In the genomic region with DNA sequence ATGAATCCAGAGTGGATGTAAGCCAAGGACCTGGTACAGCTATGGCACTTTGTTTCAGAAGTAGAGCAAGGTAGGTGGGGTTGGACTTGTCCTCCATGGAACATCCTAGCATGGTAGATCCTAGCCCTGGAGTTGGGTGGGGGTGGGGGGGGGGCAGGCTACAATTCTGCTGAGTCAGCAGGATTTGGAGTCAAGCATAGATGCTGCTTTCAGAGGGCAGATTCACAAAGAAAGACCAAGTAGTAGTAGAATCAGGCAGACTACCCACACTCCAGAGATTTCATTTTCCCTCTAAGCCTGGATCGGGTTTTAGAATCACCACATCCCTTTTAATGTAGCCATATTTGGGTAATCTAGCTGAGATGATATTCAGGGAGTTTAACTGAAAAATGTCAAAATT, we compare ENCODE assay signal across 20 mouse cellular contexts. TPM values are rescaled to one million over a fixed set of nuclear protein-coding genes. Genes with fewer than 3 reads are reported as not detected.
A peak's percentile ranks its signal among the peaks of the same experiment; 100 is the strongest.
DNase-seq lines count a peak whose midpoint lies in the region; TF ChIP-seq lines count a peak whose summit lies in the region.
"Had no signal": no experiment of that assay in that cellular context is flagged by ENCODE, and none has a peak within 500 bp of the region (broad histone marks: within the 10 kb centered on the region; RNA-seq: fewer than 3 reads in every experiment).

No protein-coding gene starts in this region.

- H3K9me3 ChIP-seq in CH12.LX (replicated peaks; ENCODE audit: low read length): no peaks in the 10 kb centered on the region
- H3K9me3 ChIP-seq in MEL (replicated peaks; ENCODE audit: insufficient read depth, low read length): no peaks in the 10 kb centered on the region
- H3K9me3 ChIP-seq: embryonic facial prominence, embryonic 10.5 days; embryonic facial prominence, embryonic 12.5 days; forebrain, embryonic 13.5 days; forebrain, embryonic 15.5 days had no signal

- H3K27ac ChIP-seq in layer of hippocampus, adult 2 months: peak overlapping the region; percentile 83
- H3K27ac ChIP-seq in CH12.LX (ENCODE audit: insufficient read depth, low read depth): no peak overlapping the region
- no peak overlapping the region for H3K27ac ChIP-seq in MEL (ENCODE audit: control insufficient read depth, low read depth, low read length)
- H3K27ac ChIP-seq: embryonic facial prominence, embryonic 10.5 days; embryonic facial prominence, embryonic 12.5 days; forebrain, embryonic 13.5 days; forebrain, embryonic 15.5 days had no signal

- in situ Hi-C loops in CH12.LX (cut with MboI; ENCODE audit: low pct_ligation_motif_present, low pct_unique_long_range_greater_than_20kb, low sequenced_read_pairs): no loop called here

- no peak overlapping the region for H3K4me2 ChIP-seq in CH12.LX (ENCODE audit: insufficient read depth, low read depth, poor library complexity, severe bottlenecking)
- H3K4me2 ChIP-seq: embryonic facial prominence, embryonic 12.5 days; forebrain, embryonic 13.5 days; forebrain, embryonic 15.5 days had no signal

- H3K36me3 ChIP-seq in CH12.LX (replicated peaks in 1 of 2; ENCODE audit: control insufficient read depth in 1 of 2, insufficient read depth in 1 of 2, low read length in 1 of 2): peaks cover 0 to 31% of the 10 kb centered on the region in 2 experiments
- H3K36me3 ChIP-seq in MEL (ENCODE audit: control insufficient read depth in 1 of 2, insufficient read depth in 2 of 2, low read length in 2 of 2): no peaks in the 10 kb centered on the region
- H3K36me3 ChIP-seq: embryonic facial prominence, embryonic 10.5 days; embryonic facial prominence, embryonic 12.5 days; forebrain, embryonic 15.5 days; G1E had no signal

- H3K9ac ChIP-seq in CH12.LX (ENCODE audit: insufficient read depth, low read depth): no peak overlapping the region
- H3K9ac ChIP-seq in MEL (ENCODE audit: control insufficient read depth, low read depth, low read length, poor library complexity, severe bottlenecking): no peak overlapping the region
- H3K9ac ChIP-seq: embryonic facial prominence, embryonic 12.5 days; forebrain, embryonic 13.5 days; forebrain, embryonic 15.5 days; forebrain, postnatal 0 days had no signal

- no peaks in the 10 kb centered on the region for H3K27me3 ChIP-seq in CH12.LX (replicated peaks)
- H3K27me3 ChIP-seq in MEL (ENCODE audit: control insufficient read depth in 1 of 2, insufficient read depth in 2 of 2, low read length in 2 of 2): no peaks in the 10 kb centered on the region
- H3K27me3 ChIP-seq: embryonic facial prominence, embryonic 12.5 days; forebrain, embryonic 13.5 days; forebrain, embryonic 15.5 days had no signal

- H3K4me1 ChIP-seq in CH12.LX (ENCODE audit: control insufficient read depth in 1 of 2, insufficient read depth in 2 of 2) (peaks cover 36 to 89% of the 10 kb centered on the region in 2 experiments), MEL (ENCODE audit: control insufficient read depth in 1 of 2, insufficient read depth in 2 of 2, low read length in 2 of 2) (no peaks in the 10 kb centered on the region)

- no peak for DNase-seq in layer of hippocampus, adult 2 months (ENCODE audit: low spot score in 2 of 2)
- DNase-seq in layer of hippocampus, adult 9-10 months (ENCODE audit: low spot score): no peak
- no peak for DNase-seq in CH12.LX (ENCODE audit: extremely low read depth)
- no peak for DNase-seq in MEL (ENCODE audit: low read depth, low spot score)
- DNase-seq in spleen, postnatal 14 days (ENCODE audit: low spot score in 2 of 2): no peak
- DNase-seq: adrenal gland, adult 2 months; adrenal gland, postnatal 10 days; adrenal gland, postnatal 25 days; B cell, adult 2 months; cerebellum, adult 11 months; cerebellum, adult 18-20 months; cerebellum, adult 8-10 months; cerebellum, adult 9-11 months; cerebellum, postnatal 25 days; forebrain, postnatal 0 days had no signal

- H3K79me2 ChIP-seq in CH12.LX (replicated peaks; ENCODE audit: control insufficient read depth, extremely low read depth, insufficient read depth, poor library complexity, severe bottlenecking): peaks cover 5% of the 10 kb centered on the region; the same call in 1 of the 2 replicates
- H3K79me2 ChIP-seq in MEL (ENCODE audit: control insufficient read depth, insufficient read depth, low read length, poor library complexity): no peaks in the 10 kb centered on the region

- no peak for TF ChIP-seq POLR2A in CH12.LX (IDR thresholded peaks at IDR 0.05; ENCODE audit: low read depth, low read length)
- TF ChIP-seq POLR2A in MEL (IDR thresholded peaks at IDR 0.05; ENCODE audit: control insufficient read depth in 1 of 2, insufficient read depth in 1 of 2, low read depth in 1 of 2, low read length in 2 of 2, poor library complexity in 1 of 2): no peak

- TF ChIP-seq RAD21 in CH12.LX (IDR thresholded peaks at IDR 0.05; ENCODE audit: low read depth, low read length) (no peak), MEL (IDR thresholded peaks at IDR 0.05; ENCODE audit: low read depth, low read length) (no peak)

- dilution Hi-C loops in CH12.LX (cut with MboI; ENCODE audit: extremely low pct_ligation_motif_present, extremely low pct_unique_long_range_greater_than_20kb, low sequenced_read_pairs): no loop called here

- no peak overlapping the region for H3K4me3 ChIP-seq in layer of hippocampus, adult 2 months
- no peak overlapping the region for H3K4me3 ChIP-seq in CH12.LX (replicated peaks in 1 of 3; ENCODE audit: low read depth in 2 of 3, low read length in 2 of 3, poor library complexity in 1 of 3)
- H3K4me3 ChIP-seq in MEL (ENCODE audit: control insufficient read depth in 1 of 2, insufficient read depth in 1 of 2, low read depth in 2 of 2, low read length in 2 of 2): no peak overlapping the region
- H3K4me3 ChIP-seq: embryonic facial prominence, embryonic 10.5 days; embryonic facial prominence, embryonic 12.5 days; forebrain, embryonic 13.5 days; forebrain, embryonic 15.5 days had no signal

- TF ChIP-seq EP300 in CH12.LX (IDR thresholded peaks at IDR 0.05; ENCODE audit: low read length): no peak
- TF ChIP-seq EP300 in MEL (IDR thresholded peaks at IDR 0.05; ENCODE audit: low read depth in 1 of 2, low read length in 2 of 2): no peak

- TF ChIP-seq CTCF in layer of hippocampus, adult 2 months (conservative IDR thresholded peaks at IDR 0.05): no peak
- TF ChIP-seq CTCF in CH12.LX (conservative IDR thresholded peaks at IDR 0.05 in 1 of 2, IDR thresholded peaks at IDR 0.05 in 1 of 2; ENCODE audit: low read depth in 2 of 2, low read length in 2 of 2) (no peak), MEL (IDR thresholded peaks at IDR 0.05 in 2 of 3, conservative IDR thresholded peaks at IDR 0.05 in 1 of 3; ENCODE audit: control insufficient read depth in 1 of 3, insufficient read depth in 1 of 3, low read depth in 2 of 3, low read length in 3 of 3, poor library complexity in 1 of 3, severe bottlenecking in 1 of 3) (no peak)

TF ChIP-seq in CH12.LX, 34 proteins besides CTCF, POLR2A, EP300 and RAD21:
- no peak for TF ChIP-seq SIN3A (IDR thresholded peaks at IDR 0.05; ENCODE audit: low read length)
- no peak for TF ChIP-seq GABPA (IDR thresholded peaks at IDR 0.05; ENCODE audit: insufficient replicate concordance, low read depth, low read length)
- TF ChIP-seq MAFK (IDR thresholded peaks at IDR 0.05; ENCODE audit: insufficient replicate concordance, low read length): peak; percentile 99
- no peak for TF ChIP-seq ETS1 (conservative IDR thresholded peaks at IDR 0.05; ENCODE audit: low read depth, low read length)
- TF ChIP-seq MAZ (IDR thresholded peaks at IDR 0.05; ENCODE audit: low read depth, low read length): no peak
- no peak for TF ChIP-seq ZKSCAN1 (IDR thresholded peaks at IDR 0.05; ENCODE audit: borderline replicate concordance, low read depth, low read length)
- no peak for TF ChIP-seq POLR2AphosphoS2 (IDR thresholded peaks at IDR 0.05; ENCODE audit: low read depth, low read length)

TF ChIP-seq in MEL, 35 proteins besides CTCF, POLR2A, EP300 and RAD21:
- TF ChIP-seq MAFK (IDR thresholded peaks at IDR 0.05; ENCODE audit: borderline replicate concordance, low read depth, low read length) (peak; percentile 66), SMC3 (IDR thresholded peaks at IDR 0.05; ENCODE audit: low read depth, low read length) (no peak), MYB (IDR thresholded peaks at IDR 0.05; ENCODE audit: low read depth, low read length) (no peak)
TF ChIP-seq in MEL: peak in this region for 1.

RNA-seq across cellular contexts. Expression of a gene that starts 33.9 kb away (rescaled TPM):
- 100 to 1,000 TPM; 116 to 124 TPM for total RNA-seq in layer of hippocampus, adult 2 months (2021)
- total RNA-seq in CH12.LX (2012; rRNA removed) (18.2 and 22.1 TPM in 2 replicates), CH12.LX (2014; rRNA removed) (4.0 and 4.3 TPM in 2 replicates), MEL (2012; rRNA removed) (not detected in 2 replicates)
- polyA plus RNA-seq in CH12.LX (2012; ENCODE audit: insufficient read length, low read depth) (18.6 and 20.0 TPM in 2 replicates), MEL (2012; ENCODE audit: insufficient read depth in 1 of 2, insufficient read length in 2 of 2, low read depth in 1 of 2, low replicate concordance in 2 of 2, missing spikeins in 1 of 2) (not detected)
- polyA plus RNA-seq: G1E had no signal

RNA-seq across cellular contexts. Expression of a gene that starts 57.5 kb away (rescaled TPM):
- total RNA-seq in layer of hippocampus, adult 2 months (2021): 10 to 100 TPM; 33.6 to 34.6 TPM
- total RNA-seq in CH12.LX (2012; rRNA removed) (0.59 and 0.67 TPM in 2 replicates), CH12.LX (2014; rRNA removed) (0.07 and 0.34 TPM in 2 replicates), MEL (2012; rRNA removed) (not detected in 2 replicates)
- polyA plus RNA-seq in CH12.LX (2012; ENCODE audit: insufficient read length, low read depth) (1.2 and 1.5 TPM in 2 replicates), MEL (2012; ENCODE audit: insufficient read depth in 1 of 2, insufficient read length in 2 of 2, low read depth in 1 of 2, low replicate concordance in 2 of 2, missing spikeins in 1 of 2) (not detected)
- polyA plus RNA-seq: G1E had no signal

Comparison
In these comparisons a context has a peak if more than half of its experiments do, and no peak if none do; other contexts are left out.
1. RNA of a gene that starts 33.9 kb away (total RNA-seq): 116 to 124 TPM in layer of hippocampus, adult 2 months; 4.0 to 22.1 TPM in CH12.LX and not detected in MEL; every median in the first group is over 4 times any median in the second.
2. RNA of a gene that starts 57.5 kb away (total RNA-seq): 33.6 to 34.6 TPM in layer of hippocampus, adult 2 months; 0.07 to 0.67 TPM in CH12.LX and not detected in MEL; every median in the first group is over 10 times any median in the second.